Mouse (Mus musculus) liver, postnatal 0 days (tissue): Measurements from ENCODE around the gene Arl6ip4.

Experiments
- CTCF ChIP-seq: sonication (generic); IDR thresholded peaks from 2 replicates; pipeline ENCODE4 v1.5.1; 2016; ENCODE audit warnings: antibody characterized with exemption, low read depth
- EP300 ChIP-seq: IDR thresholded peaks from 2 replicates; pipeline ENCODE4 v1.6.1; 2016; ENCODE audit warnings: antibody characterized with exemption, low read depth, mild to moderate bottlenecking

GRCm38 (mm10) chr5:124069657-124070056 lies 46.2 kb upstream of the Arl6ip4 start:
- TF ChIP-seq CTCF (no peak), EP300 (no peak)
